Mouse (Mus musculus): Measurements from ENCODE around the gene Camk2d. TPM values are rescaled to one million over a fixed set of nuclear protein-coding genes. Genes with fewer than 3 reads are reported as not detected.

Gene Camk2d
- polyA plus RNA-seq, 1 experiment from 2014 or later, result 19.7 TPM

DNA sequence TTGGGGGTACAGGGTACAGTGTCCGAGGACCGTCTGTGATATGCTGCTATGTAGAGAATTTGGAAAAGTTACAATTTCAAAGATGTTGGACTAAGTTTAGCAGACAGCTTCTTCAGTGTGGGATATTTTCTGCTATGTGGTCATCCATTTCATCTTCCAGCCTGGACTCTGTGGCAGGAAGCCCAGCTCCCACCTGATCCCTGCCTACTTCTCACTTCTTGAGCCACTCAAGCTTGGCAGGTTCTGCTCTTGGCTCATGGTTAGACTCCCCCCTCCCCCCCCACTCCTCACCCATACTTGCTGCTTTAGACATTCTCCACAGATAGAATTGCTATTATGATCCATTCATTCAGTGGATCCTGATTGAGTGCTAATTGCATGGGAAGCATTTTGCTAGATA is 141.0 kb downstream of the Camk2d start:
- 89% methylated on average over 2 of the region's 2 CpGs for WGBS
- no peak overlapping the region for H3K4me3 ChIP-seq
- H3K9me3 ChIP-seq, result no peaks in the 10 kb centered on the region
- no peaks in the 10 kb centered on the region for H3K27me3 ChIP-seq
- no peak overlapping the region for H3K9ac ChIP-seq (replicated peaks)
- H3K4me2 ChIP-seq (replicated peaks), result no peak overlapping the region
- no peaks in the 10 kb centered on the region for H3K36me3 ChIP-seq
- H3K4me1 ChIP-seq, result no peaks in the 10 kb centered on the region
- no peak overlapping the region for H3K27ac ChIP-seq (replicated peaks)
- no peak for ATAC-seq (ENCODE audit: low FRiP score, low read depth)

DNA sequence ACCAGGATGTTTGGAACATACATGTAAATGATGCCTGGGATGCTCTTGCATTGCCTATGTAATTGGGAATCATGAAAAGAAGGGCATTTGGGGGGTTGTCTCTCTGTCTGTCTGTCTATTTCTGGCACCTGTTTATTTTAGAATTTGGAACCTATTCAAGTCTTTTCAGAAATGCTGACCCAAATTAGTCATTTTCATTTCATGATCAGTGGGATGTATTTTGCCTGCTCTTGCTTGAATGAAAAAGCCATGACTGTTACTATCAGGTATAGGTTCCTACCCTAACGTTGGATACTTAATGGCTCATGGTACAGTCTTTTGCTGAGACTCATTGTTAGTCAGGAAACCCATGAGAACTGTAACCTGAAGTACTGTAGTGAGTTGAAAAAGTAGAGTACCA is 144.0 kb downstream of the Camk2d start:
- Histone ChIP-seq H3K36me3 (no peaks in the 10 kb centered on the region), H3K9me3 (no peaks in the 10 kb centered on the region), H3K4me2 (replicated peaks) (no peak overlapping the region), H3K27me3 (no peaks in the 10 kb centered on the region), H3K9ac (replicated peaks) (no peak overlapping the region), H3K4me1 (peaks cover 5% of the 10 kb centered on the region; the same call in 1 of the 2 replicates), H3K4me3 (no peak overlapping the region), H3K27ac (replicated peaks) (no peak overlapping the region)
- 81% methylated on average over 1 of the region's 1 CpGs for WGBS
- ATAC-seq (ENCODE audit: low FRiP score, low read depth), result no peak

DNA sequence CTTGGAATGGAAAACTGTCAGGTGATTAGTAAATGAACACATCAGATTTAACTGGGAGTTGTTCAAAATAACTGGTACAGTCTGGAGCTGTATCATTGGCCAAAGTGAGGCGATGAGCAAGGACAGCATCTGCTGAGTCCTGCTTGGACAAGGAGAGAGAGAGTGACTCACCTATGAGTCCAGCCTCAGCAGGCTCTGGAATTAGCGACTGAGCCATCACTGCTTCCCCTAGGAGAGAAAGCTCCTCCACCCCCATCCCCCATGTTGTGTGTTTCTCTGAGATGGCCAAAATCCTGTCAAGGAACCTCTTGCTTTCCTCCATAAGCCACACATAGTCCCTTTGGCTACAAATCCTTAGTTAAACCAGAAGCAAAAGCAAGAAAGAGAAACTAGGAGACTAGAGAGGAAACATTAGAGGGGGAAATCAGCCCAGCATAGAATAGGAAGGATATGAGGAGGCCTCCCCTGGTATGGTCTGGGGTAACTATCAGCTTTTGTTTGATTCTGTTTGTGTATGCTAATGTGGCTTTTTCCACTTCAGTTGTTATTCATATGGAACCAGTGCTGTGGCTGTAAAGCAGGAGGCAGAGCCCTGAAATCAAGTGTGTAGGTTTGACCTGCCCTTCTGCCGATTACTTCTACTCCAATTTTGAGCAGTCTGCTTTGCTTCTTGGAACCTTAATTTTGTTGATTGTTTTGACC is 148.5 kb downstream of the Camk2d start:
- H3K4me3 ChIP-seq, result no peak overlapping the region
- H3K4me1 ChIP-seq, result peaks cover 8% of the 10 kb centered on the region; the same call in 1 of the 2 replicates
- H3K9me3 ChIP-seq, result no peaks in the 10 kb centered on the region
- no peak for ATAC-seq (ENCODE audit: low FRiP score, low read depth)
- no peak overlapping the region for H3K9ac ChIP-seq (replicated peaks)
- H3K4me2 ChIP-seq (replicated peaks), result no peak overlapping the region
- no peaks in the 10 kb centered on the region for H3K27me3 ChIP-seq
- WGBS, result 56% methylated on average over 3 of the region's 3 CpGs
- no peak overlapping the region for H3K27ac ChIP-seq (replicated peaks)
- no peaks in the 10 kb centered on the region for H3K36me3 ChIP-seq

DNA sequence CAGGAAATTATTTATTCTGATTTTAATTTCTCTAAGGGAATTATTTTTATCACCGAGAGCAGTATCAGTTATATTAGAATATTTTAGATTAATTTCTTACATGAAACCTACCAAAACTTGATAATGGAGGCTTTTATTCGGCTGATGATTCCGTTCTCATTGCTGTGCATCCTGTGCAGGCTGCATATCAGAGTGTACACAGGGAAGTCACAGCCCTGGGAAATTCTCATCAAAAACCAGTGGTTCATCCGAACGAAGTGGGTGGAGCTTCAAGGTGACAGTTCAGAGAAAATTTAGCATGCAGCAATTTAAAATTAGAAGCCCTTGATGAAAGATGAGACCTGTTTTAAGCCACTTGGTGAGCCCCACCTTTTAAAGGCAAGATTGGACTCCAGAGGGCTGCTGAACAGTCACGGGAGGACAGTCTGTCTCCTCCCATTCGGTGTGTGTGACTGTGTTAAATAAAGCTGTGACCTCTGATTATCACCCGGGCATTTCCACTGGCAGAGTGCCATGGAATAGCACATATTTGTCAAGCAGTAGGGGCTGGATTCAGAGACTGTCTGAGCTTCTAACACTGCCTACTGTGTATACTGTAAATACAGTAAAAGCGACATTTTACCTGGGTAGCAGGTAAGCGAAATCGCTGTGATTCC is 150.2 kb downstream of the Camk2d start:
- peaks cover 8% of the 10 kb centered on the region; the same call in 1 of the 2 replicates for H3K4me1 ChIP-seq
- no peak overlapping the region for H3K9ac ChIP-seq (replicated peaks)
- 71% methylated on average over 11 of the region's 11 CpGs for WGBS
- H3K4me2 ChIP-seq (replicated peaks), result no peak overlapping the region
- peak; percentile 41; the same call in 1 of the 2 replicates for ATAC-seq (ENCODE audit: low FRiP score, low read depth)
- H3K27me3 ChIP-seq, result no peaks in the 10 kb centered on the region
- H3K36me3 ChIP-seq, result no peaks in the 10 kb centered on the region
- H3K4me3 ChIP-seq, result no peak overlapping the region
- no peak overlapping the region for H3K27ac ChIP-seq (replicated peaks)
- no peaks in the 10 kb centered on the region for H3K9me3 ChIP-seq

DNA sequence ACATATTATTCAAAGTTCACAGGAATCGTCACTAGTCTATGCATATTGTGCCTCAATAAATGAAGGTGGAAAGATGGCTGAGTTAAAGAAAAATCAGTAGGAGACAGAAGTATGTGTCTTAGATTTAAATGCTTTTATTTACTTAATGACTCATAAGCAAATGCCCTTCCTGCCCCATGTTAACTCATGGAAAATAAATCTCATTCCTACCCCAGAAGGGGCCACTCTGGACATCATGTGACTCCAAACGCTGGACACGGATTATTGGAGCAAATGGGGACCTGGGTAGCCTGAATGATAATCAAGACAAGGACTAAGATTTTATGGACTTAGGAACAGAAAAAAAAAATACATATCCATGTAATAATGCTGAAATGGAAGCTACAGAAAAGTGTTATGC is 151.5 kb downstream of the Camk2d start:
- no peak for ATAC-seq (ENCODE audit: low FRiP score, low read depth)
- WGBS, result 92% methylated on average over 3 of the region's 3 CpGs

DNA sequence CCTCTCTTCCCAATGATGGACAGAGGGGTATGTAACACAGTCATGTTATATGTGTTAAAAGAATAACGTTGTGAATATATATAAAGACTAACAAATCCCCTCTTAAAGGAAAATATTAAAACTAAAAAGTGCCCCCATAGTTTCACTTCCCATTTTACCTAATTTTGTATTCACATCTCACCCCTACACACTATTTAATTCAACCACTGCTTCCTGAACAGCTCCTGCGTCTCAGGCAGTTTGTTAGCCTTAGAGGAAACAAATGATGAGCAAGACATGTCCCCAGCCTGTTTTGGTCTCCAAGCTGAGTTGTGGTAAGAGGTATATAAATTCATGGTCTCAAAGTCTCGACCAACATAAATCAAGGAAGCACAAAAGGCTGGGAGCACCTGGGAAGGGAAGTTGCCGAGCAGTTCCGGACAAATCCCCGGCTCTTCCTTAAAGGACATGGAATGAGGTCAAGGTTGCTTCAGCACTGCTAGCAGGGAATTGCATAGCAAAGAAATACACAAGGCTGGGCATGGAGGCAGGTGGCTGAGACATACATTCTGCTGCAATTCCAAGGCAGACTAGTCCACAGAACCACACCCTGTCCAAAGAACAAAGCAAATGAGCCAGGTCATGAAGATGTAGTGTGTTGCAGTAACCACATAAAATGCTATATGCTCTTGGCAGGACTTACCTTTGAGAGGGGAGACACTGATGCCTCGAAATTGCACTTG is 155.4 kb downstream of the Camk2d start:
- Histone ChIP-seq H3K36me3 (no peaks in the 10 kb centered on the region), H3K4me1 (0 out of 2 replicates have a peak, but pooled peaks cover under 1% of the 10 kb centered on the region), H3K4me3 (no peak overlapping the region), H3K27me3 (no peaks in the 10 kb centered on the region), H3K9me3 (no peaks in the 10 kb centered on the region), H3K4me2 (replicated peaks) (no peak overlapping the region), H3K27ac (replicated peaks) (no peak overlapping the region), H3K9ac (replicated peaks) (no peak overlapping the region)
- ATAC-seq (ENCODE audit: low FRiP score, low read depth), result no peak
- WGBS, result 90% methylated on average over 7 of the region's 7 CpGs

More for the DNA sequence above, 151.5 kb downstream of the Camk2d start:
- H3K4me3 ChIP-seq, result no peak overlapping the region
- H3K9ac ChIP-seq (replicated peaks), result no peak overlapping the region
- no peaks in the 10 kb centered on the region for H3K27me3 ChIP-seq
- H3K4me1 ChIP-seq, result peaks cover 8% of the 10 kb centered on the region; the same call in 1 of the 2 replicates
- H3K36me3 ChIP-seq, result no peaks in the 10 kb centered on the region
- no peaks in the 10 kb centered on the region for H3K9me3 ChIP-seq
- no peak overlapping the region for H3K4me2 ChIP-seq (replicated peaks)
- no peak overlapping the region for H3K27ac ChIP-seq (replicated peaks)

DNA sequence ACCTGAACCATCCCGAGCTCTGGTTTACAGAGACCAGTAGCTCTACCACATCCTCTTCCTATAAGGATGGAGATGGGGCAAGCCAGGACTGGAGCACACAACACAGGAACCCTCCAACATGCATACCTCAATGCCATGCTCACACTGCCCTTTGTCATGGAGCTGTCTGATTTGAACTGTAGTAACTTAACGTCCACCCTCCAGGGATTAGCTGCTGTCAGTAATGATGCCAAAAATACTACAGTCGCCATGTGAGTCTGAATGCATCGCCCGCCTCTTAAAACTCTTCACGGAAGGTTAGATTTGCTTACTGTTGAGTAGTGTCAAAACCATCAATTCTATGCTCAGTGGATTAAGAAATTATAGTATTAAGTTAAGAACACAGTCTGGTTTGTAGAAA is 156.9 kb downstream of the Camk2d start:
- no peaks in the 10 kb centered on the region for H3K36me3 ChIP-seq
- H3K27ac ChIP-seq (replicated peaks), result no peak overlapping the region
- no peak for ATAC-seq (ENCODE audit: low FRiP score, low read depth)
- H3K9ac ChIP-seq (replicated peaks), result no peak overlapping the region
- H3K4me1 ChIP-seq, result no peaks in the 10 kb centered on the region
- WGBS, result 92% methylated on average over 6 of the region's 6 CpGs
- no peak overlapping the region for H3K4me2 ChIP-seq (replicated peaks)
- H3K9me3 ChIP-seq, result no peaks in the 10 kb centered on the region
- H3K27me3 ChIP-seq, result no peaks in the 10 kb centered on the region
- no peak overlapping the region for H3K4me3 ChIP-seq

DNA sequence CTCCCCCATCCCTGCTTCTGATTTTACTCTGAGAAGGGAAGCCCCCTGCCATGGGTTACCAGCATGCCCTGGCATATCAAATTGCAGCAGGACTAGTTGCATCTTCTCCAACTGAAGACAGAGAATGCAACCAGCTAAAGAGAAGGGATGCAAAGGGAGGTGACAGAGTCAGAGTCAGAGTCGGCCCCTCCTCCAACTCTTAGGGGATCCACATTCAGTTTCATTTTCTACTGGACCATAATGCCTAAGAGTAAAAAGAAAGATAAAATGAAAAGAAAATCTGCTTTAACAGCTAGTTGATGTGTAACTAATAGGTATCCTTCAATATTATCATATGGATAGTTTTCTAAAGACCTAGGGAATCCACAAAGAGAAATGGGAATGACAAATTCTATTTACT is 162.3 kb downstream of the Camk2d start:
- no peaks in the 10 kb centered on the region for H3K4me1 ChIP-seq
- no peak overlapping the region for H3K4me3 ChIP-seq
- H3K9ac ChIP-seq (replicated peaks), result no peak overlapping the region
- H3K9me3 ChIP-seq, result no peaks in the 10 kb centered on the region
- H3K36me3 ChIP-seq, result no peaks in the 10 kb centered on the region
- no peak overlapping the region for H3K27ac ChIP-seq (replicated peaks)
- no peak overlapping the region for H3K4me2 ChIP-seq (replicated peaks)
- no peak for ATAC-seq (ENCODE audit: low FRiP score, low read depth)
- 85% methylated on average over 1 of the region's 1 CpGs for WGBS
- H3K27me3 ChIP-seq, result no peaks in the 10 kb centered on the region

DNA sequence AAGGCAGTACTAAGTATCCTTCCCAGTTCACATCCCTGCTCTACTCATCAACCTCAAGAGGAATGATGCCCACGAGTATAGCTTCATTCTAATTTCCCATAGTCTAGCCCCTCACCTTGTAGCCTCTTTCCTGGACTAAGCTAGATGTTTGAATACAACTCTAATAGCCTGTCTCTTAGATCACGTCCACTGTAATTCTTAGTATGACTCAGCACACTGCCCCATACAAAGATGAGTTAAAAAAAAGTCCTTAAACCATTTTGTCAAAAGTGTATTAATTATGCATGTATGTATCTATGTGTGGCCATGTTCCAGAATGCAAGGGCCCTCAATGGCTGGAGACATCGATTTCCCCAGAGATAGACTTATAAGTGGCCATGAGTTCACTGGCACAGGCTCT is 164.5 kb downstream of the Camk2d start:
- Histone ChIP-seq H3K4me2 (replicated peaks) (no peak overlapping the region), H3K36me3 (no peaks in the 10 kb centered on the region), H3K27me3 (no peaks in the 10 kb centered on the region), H3K27ac (replicated peaks) (no peak overlapping the region), H3K4me1 (no peaks in the 10 kb centered on the region), H3K9ac (replicated peaks) (no peak overlapping the region), H3K4me3 (no peak overlapping the region), H3K9me3 (no peaks in the 10 kb centered on the region)
- no peak for ATAC-seq (ENCODE audit: low FRiP score, low read depth)
- WGBS, result 86% methylated on average over 3 of the region's 3 CpGs

DNA sequence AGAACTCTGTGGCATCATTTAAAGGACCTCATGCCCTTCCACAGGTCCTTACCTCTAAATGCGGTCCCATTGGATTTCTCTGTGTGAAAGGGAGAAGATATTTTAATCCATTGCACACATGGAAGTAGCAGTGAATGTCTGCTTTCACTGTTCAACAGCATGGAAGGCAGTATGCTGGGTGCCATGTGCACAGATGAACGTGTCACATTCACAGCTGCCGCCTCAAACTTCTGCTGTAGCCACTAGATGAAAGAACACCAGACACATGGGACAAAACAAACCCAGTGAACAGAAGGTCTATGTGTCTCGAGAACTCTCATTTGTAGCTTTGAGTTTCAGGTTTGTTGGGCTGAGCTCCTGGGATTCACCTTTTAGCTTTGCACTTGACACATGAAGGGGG is 168.6 kb downstream of the Camk2d start:
- Histone ChIP-seq H3K4me1 (no peaks in the 10 kb centered on the region), H3K4me2 (replicated peaks) (no peak overlapping the region), H3K27me3 (no peaks in the 10 kb centered on the region), H3K9me3 (no peaks in the 10 kb centered on the region), H3K4me3 (no peak overlapping the region), H3K9ac (replicated peaks) (no peak overlapping the region), H3K27ac (replicated peaks) (no peak overlapping the region), H3K36me3 (no peaks in the 10 kb centered on the region)
- 90% methylated on average over 4 of the region's 4 CpGs for WGBS
- ATAC-seq (ENCODE audit: low FRiP score, low read depth), result no peak

DNA sequence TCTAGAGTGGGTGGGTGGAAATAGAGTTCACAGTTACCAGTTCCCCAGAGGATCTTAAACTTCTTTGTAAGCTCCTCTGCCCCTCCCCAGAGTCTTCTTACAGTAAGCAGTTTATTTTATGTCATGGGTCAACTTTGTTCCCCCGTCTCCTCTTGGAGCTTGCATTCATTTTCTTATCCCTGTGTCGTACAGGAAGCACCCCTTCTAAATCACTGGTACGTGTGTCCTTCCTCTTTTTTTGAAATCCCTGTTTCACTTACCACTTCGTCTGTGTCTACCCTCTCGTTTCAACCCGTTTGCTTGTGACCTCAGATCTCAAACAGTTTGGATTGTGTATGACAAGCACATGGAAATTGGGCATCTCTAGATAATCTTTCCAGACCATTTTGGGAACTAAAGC is 174.0 kb downstream of the Camk2d start:
- Histone ChIP-seq H3K9ac (replicated peaks) (no peak overlapping the region), H3K36me3 (no peaks in the 10 kb centered on the region), H3K9me3 (no peaks in the 10 kb centered on the region), H3K4me3 (no peak overlapping the region), H3K27ac (replicated peaks) (no peak overlapping the region), H3K4me1 (no peaks in the 10 kb centered on the region), H3K4me2 (replicated peaks) (no peak overlapping the region), H3K27me3 (no peaks in the 10 kb centered on the region)
- ATAC-seq (ENCODE audit: low FRiP score, low read depth), result no peak
- WGBS, result 79% methylated on average over 6 of the region's 6 CpGs

DNA sequence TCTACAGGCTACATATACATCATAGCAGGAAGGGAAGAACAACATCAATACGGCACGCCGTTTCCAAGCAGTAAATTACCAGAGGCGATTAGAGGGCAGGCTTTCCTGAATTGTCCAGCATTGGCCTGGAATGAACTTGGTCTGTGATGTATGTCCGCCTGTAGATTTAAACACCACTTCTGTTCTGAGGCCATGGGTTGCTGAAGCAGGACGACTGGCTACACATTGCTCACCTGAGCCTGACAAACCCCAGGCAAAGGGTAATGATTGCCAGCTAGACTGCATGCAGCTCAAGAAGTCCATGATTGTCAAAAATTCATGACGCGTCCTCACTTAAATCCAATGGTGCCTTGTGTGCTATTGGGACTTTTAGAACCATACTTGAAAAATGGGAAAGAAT is 174.9 kb downstream of the Camk2d start:
- Histone ChIP-seq H3K4me1 (no peaks in the 10 kb centered on the region), H3K36me3 (no peaks in the 10 kb centered on the region), H3K27ac (replicated peaks) (no peak overlapping the region), H3K9ac (replicated peaks) (no peak overlapping the region), H3K27me3 (no peaks in the 10 kb centered on the region), H3K4me2 (replicated peaks) (no peak overlapping the region), H3K9me3 (no peaks in the 10 kb centered on the region), H3K4me3 (no peak overlapping the region)
- ATAC-seq (ENCODE audit: low FRiP score, low read depth), result no peak
- 81% methylated on average over 8 of the region's 8 CpGs for WGBS
